Mouse (Mus musculus): Measurements from ENCODE around the gene Bcl2l2. TPM values are rescaled to one million over a fixed set of nuclear protein-coding genes. Genes with fewer than 3 reads are reported as not detected.

Gene Bcl2l2
- 44.0 TPM for polyA plus RNA-seq (2014; fragmentation: Illumina TruSeq; extraction: RNeasy Lipid Tissue Mini Kit (QIAGEN cat#74804); ENCODE audit: low read depth, low replicate concordance)

DNA sequence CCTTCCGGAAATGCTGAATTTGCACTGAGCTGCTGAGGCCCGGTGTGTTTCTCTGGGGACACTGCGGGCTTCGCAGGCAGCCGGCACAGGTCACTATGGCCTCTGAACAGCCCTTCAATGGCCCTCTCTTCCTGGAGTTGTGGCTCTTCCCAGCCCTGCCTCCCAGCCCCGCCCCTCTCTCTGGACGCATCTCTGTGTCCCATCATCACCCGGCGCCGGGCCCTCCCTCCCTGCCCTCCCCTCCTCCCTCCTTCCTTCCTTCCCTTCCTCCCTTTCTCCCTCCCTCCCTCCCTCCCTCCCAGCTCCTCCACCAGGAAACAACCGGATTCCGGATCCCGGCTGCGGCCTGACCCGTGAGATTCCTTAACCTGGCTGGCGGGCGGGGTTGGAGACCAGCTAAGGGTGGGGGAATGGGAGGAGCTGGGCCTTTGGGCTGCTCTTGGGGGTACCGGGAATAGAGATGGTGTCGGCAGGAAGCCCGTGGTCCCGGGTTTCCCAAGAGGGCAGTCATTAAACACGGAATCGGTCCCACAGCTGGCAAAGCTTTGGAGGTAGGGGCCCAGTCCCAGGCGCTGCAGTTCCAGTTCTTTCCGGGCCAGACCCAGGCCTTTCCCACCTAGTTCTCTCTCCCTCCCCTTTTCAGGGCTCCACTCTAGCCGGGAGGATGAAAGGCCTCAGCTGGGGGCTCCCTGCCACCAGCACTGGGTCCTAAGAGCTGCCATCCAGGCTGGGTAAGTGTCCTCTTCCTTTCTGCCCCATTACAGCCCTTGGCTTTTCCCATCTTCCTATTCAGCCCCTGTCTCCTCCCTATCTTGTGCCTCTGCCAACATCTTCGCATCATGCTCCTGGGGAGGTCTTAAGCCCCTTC is at the start of gene Bcl2l2, which contains the start of gene Gm20521:
TSS of gene Bcl2l2 (plus strand) at position 224 of the 868 bp plus-strand sequence.
TSS of gene Gm20521 (plus strand) at position 288 of the 868 bp plus-strand sequence.

DNA sequence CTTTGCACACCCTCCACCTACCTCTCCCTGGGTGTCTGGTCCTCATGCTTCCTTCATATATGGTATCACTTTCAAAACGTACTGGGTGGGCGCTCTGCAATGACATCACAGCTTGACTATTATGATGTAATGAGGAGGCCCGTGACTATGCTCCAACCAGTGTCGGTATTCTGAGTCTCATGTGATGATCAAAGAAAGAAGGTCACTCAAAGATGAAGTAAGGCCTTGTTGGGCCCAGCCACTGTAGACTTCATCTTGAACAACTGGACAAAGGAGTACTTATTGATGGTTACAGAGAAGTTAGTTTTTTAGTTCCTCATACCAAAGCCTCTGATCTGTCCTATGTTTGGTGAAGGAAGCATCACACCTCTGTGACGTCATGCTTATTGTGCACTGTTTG is 12.3 kb upstream of the Bcl2l2 start, which contains the start of gene Homez:
TSS of gene Homez (minus strand) at position 101 of the 400 bp plus-strand sequence.

GRCm38 (mm10) chr14:54877048-54877715 is 6.0 kb upstream of the Bcl2l2 start, which contains the start of gene Ppp1r3e:
TSS of gene Ppp1r3e (minus strand) at chr14:54877550.

DNA sequence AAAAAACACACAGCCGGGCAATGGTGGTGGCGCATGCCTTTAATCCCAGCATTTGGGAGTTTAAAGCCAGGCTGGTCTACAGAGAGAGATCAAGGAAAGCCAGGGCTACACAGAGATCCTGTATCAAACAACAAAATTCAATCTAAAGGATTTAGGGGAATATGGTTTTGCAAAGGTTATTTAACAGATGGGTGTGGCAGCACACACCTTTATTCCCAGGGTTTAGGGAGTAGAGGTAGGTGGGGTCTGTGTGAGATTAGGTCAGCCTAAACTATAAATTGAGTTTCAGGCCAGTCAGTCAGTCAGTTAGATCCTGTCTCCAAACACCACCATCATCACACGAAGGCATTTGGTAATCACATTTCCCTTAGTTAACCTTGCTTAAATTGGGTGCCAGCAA is 9.0 kb downstream of the Bcl2l2 start, which contains the start of gene Pabpn1:
TSS of gene Pabpn1 (plus strand) at position 301 of the 400 bp plus-strand sequence.

GRCm38 (mm10) chr14:54912886-54913285 is 29.7 kb downstream of the Bcl2l2 start, which contains the start of gene Slc22a17:
TSS of gene Slc22a17 (minus strand) at chr14:54913132.

DNA sequence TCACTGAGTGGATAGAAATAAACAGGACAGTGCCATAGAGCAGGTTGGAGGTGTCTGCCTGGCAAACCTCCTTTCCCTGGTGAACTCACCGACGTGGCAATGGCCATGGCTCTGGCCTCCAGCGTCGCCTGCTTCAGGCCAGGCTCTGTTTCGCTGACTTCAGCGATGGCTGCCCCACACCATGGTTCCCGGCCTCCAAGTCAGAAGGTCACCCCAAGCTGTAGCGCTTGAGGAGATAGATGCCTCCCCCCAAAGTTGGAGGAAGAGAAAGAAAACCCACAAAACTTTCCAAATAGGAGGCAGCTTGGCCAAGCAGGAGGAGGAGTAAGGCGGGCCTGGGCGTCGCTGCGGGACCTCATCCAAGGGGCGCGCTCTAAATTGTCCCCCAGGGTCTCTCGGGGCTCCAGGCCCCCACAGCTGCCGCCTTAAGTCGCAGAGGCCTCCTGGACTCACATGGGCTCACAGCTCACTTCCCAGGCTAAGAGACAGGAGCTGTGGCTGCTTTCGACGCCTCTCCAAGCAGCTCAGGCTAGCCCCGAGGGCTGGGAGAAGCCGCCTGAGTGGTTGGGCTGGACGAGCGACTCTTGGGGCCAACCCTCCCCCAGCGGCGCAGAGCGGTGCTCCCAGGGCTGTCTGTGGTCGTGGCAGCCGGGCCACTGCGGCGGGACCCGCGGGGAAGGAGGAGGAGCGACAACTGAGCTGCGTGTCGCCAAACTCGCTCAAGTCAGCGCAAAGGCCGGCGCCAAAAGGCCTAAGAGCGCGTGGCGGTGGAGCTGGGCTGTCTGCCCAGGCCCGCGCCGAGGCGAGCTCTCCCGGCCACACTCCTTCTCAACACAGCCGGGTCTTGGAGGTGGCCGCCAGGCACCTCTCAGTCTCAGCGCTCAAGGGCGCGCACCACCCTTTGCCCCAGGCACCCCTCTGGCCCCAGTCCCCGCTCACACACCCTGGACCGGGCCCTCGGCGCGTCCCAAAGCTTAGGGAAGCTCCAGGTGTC is 42.5 kb downstream of the Bcl2l2 start, which contains the start of gene Efs:
TSS of gene Efs (minus strand) at position 778 of the 994 bp plus-strand sequence.

GRCm38 (mm10) chr14:54932645-54933150 is 49.5 kb downstream of the Bcl2l2 start, which contains the start of gene Il25:
TSS of gene Il25 (plus strand) at chr14:54932695.

DNA sequence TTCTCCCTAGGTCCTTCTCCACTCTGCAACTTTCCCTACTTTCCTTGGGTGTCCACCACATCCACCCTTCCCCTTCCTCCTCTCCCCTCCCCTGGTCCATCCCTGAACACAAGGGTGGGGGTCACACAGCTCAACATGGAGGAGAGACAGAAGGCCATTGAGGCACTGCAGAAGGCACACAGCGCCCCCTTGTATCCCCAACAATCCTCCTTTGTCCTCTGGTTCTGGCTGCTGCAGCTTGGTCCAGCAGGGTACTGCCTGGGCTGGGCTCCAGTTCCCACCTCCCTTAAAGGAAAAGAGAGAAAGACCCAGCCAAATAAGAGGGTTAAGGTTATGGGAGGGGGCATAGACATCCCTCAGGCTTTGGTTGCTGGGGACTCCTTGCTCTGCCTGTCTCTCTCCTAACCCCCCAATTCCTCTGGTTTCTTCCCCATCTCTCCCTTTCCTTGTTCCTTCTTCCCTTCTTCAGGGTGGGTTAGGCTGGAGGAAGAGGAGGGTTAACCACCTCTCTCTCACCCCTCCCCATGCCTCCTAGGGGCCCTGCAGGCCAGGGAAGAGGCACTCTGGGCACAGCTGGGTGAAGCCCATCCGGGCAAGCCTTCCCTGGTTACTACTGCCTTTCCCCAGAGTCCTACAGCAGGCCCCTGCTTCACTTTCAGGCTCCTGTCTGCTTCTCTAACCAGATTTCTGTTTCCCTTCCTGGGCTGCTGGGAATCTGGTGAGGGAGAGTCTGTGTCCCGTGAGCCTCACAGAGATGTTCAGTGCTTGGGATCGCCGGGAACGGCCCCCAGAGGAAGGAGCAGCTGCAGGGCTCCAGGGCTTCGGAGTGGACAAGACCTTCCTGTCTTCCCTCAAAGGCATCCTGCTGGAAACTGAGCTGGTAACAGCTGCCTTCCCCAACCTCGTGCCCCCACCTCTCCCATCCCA is 53.0 kb downstream of the Bcl2l2 start, which contains the start of gene Cmtm5:
TSS of gene Cmtm5 (plus strand) at position 358 of the 927 bp plus-strand sequence.

Other genes with a start within 250 kb of the Bcl2l2 start
- gene Gm17606, start 242.4 kb upstream of the Bcl2l2 start, polyA plus RNA-seq (2014; fragmentation: Illumina TruSeq; extraction: RNeasy Lipid Tissue Mini Kit (QIAGEN cat#74804); ENCODE audit: low read depth, low replicate concordance), result not detected
- gene Cdh24, start 242.0 kb upstream of the Bcl2l2 start, polyA plus RNA-seq (2014; fragmentation: Illumina TruSeq; extraction: RNeasy Lipid Tissue Mini Kit (QIAGEN cat#74804); ENCODE audit: low read depth, low replicate concordance), result 0.58 TPM
- gene 1700123O20Rik, start 197.2 kb upstream of the Bcl2l2 start, polyA plus RNA-seq (2014; fragmentation: Illumina TruSeq; extraction: RNeasy Lipid Tissue Mini Kit (QIAGEN cat#74804); ENCODE audit: low read depth, low replicate concordance), result 15.0 TPM
- gene Acin1, start 196.4 kb upstream of the Bcl2l2 start, polyA plus RNA-seq (2014; fragmentation: Illumina TruSeq; extraction: RNeasy Lipid Tissue Mini Kit (QIAGEN cat#74804); ENCODE audit: low read depth, low replicate concordance), result 103 TPM
- gene Gm29776, start 184.5 kb upstream of the Bcl2l2 start, polyA plus RNA-seq (2014; fragmentation: Illumina TruSeq; extraction: RNeasy Lipid Tissue Mini Kit (QIAGEN cat#74804); ENCODE audit: low read depth, low replicate concordance), result not detected
- not detected for gene Cebpe, start 171.2 kb upstream of the Bcl2l2 start, polyA plus RNA-seq (2014; fragmentation: Illumina TruSeq; extraction: RNeasy Lipid Tissue Mini Kit (QIAGEN cat#74804); ENCODE audit: low read depth, low replicate concordance)
- 2.3 TPM for gene Slc7a8, start 101.4 kb upstream of the Bcl2l2 start, polyA plus RNA-seq (2014; fragmentation: Illumina TruSeq; extraction: RNeasy Lipid Tissue Mini Kit (QIAGEN cat#74804); ENCODE audit: low read depth, low replicate concordance)
- gene Rnf212b, start 69.2 kb upstream of the Bcl2l2 start, polyA plus RNA-seq (2014; fragmentation: Illumina TruSeq; extraction: RNeasy Lipid Tissue Mini Kit (QIAGEN cat#74804); ENCODE audit: low read depth, low replicate concordance), result not detected
- 4.2 TPM for gene Homez, start 12.4 kb upstream of the Bcl2l2 start, polyA plus RNA-seq (2014; fragmentation: Illumina TruSeq; extraction: RNeasy Lipid Tissue Mini Kit (QIAGEN cat#74804); ENCODE audit: low read depth, low replicate concordance)
- 6.7 TPM for gene Ppp1r3e, start 5.8 kb upstream of the Bcl2l2 start, polyA plus RNA-seq (2014; fragmentation: Illumina TruSeq; extraction: RNeasy Lipid Tissue Mini Kit (QIAGEN cat#74804); ENCODE audit: low read depth, low replicate concordance)
- gene Gm20521, start 64 bp downstream of the Bcl2l2 start, polyA plus RNA-seq (2014; fragmentation: Illumina TruSeq; extraction: RNeasy Lipid Tissue Mini Kit (QIAGEN cat#74804); ENCODE audit: low read depth, low replicate concordance), result not detected
- gene Pabpn1, start 9.1 kb downstream of the Bcl2l2 start, polyA plus RNA-seq (2014; fragmentation: Illumina TruSeq; extraction: RNeasy Lipid Tissue Mini Kit (QIAGEN cat#74804); ENCODE audit: low read depth, low replicate concordance), result 80.5 TPM
- gene Slc22a17, start 29.8 kb downstream of the Bcl2l2 start, polyA plus RNA-seq (2014; fragmentation: Illumina TruSeq; extraction: RNeasy Lipid Tissue Mini Kit (QIAGEN cat#74804); ENCODE audit: low read depth, low replicate concordance), result 7.5 TPM
- gene Efs, start 42.7 kb downstream of the Bcl2l2 start, polyA plus RNA-seq (2014; fragmentation: Illumina TruSeq; extraction: RNeasy Lipid Tissue Mini Kit (QIAGEN cat#74804); ENCODE audit: low read depth, low replicate concordance), result 2.7 TPM
- not detected for gene Il25, start 49.3 kb downstream of the Bcl2l2 start, polyA plus RNA-seq (2014; fragmentation: Illumina TruSeq; extraction: RNeasy Lipid Tissue Mini Kit (QIAGEN cat#74804); ENCODE audit: low read depth, low replicate concordance)
- 1.1 TPM for gene Cmtm5, start 52.9 kb downstream of the Bcl2l2 start, polyA plus RNA-seq (2014; fragmentation: Illumina TruSeq; extraction: RNeasy Lipid Tissue Mini Kit (QIAGEN cat#74804); ENCODE audit: low read depth, low replicate concordance)
- gene Myh6, start 83.5 kb downstream of the Bcl2l2 start, polyA plus RNA-seq (2014; fragmentation: Illumina TruSeq; extraction: RNeasy Lipid Tissue Mini Kit (QIAGEN cat#74804); ENCODE audit: low read depth, low replicate concordance), result 19,749 TPM
- gene Gm17428, start 93.6 kb downstream of the Bcl2l2 start, polyA plus RNA-seq (2014; fragmentation: Illumina TruSeq; extraction: RNeasy Lipid Tissue Mini Kit (QIAGEN cat#74804); ENCODE audit: low read depth, low replicate concordance), result not detected
- gene Myh7, start 111.2 kb downstream of the Bcl2l2 start, polyA plus RNA-seq (2014; fragmentation: Illumina TruSeq; extraction: RNeasy Lipid Tissue Mini Kit (QIAGEN cat#74804); ENCODE audit: low read depth, low replicate concordance), result 68.0 TPM
- 34.7 TPM for gene Ngdn, start 132.1 kb downstream of the Bcl2l2 start, polyA plus RNA-seq (2014; fragmentation: Illumina TruSeq; extraction: RNeasy Lipid Tissue Mini Kit (QIAGEN cat#74804); ENCODE audit: low read depth, low replicate concordance)
- 2.3 TPM for gene Zfhx2, start 208.9 kb downstream of the Bcl2l2 start, polyA plus RNA-seq (2014; fragmentation: Illumina TruSeq; extraction: RNeasy Lipid Tissue Mini Kit (QIAGEN cat#74804); ENCODE audit: low read depth, low replicate concordance)
- 17.0 TPM for gene Thtpa, start 211.4 kb downstream of the Bcl2l2 start, polyA plus RNA-seq (2014; fragmentation: Illumina TruSeq; extraction: RNeasy Lipid Tissue Mini Kit (QIAGEN cat#74804); ENCODE audit: low read depth, low replicate concordance)
- 8.4 TPM for gene Ap1g2, start 223.2 kb downstream of the Bcl2l2 start, polyA plus RNA-seq (2014; fragmentation: Illumina TruSeq; extraction: RNeasy Lipid Tissue Mini Kit (QIAGEN cat#74804); ENCODE audit: low read depth, low replicate concordance)
- gene Jph4, start 233.6 kb downstream of the Bcl2l2 start, polyA plus RNA-seq (2014; fragmentation: Illumina TruSeq; extraction: RNeasy Lipid Tissue Mini Kit (QIAGEN cat#74804); ENCODE audit: low read depth, low replicate concordance), result 0.16 TPM